Mouse (Mus musculus): ENCODE measurements around the gene Coq2. TPM values are rescaled to one million over a fixed set of nuclear protein-coding genes. Genes with fewer than 3 reads are reported as not detected.

Coq2 gene
- total RNA-seq, 2 experiments from 2014 or later = 59.7 to 59.9 TPM

- intact Hi-C loops (cut with DNase I) = no loop called here
Measured at GRCm38 (mm10) chr5:100632540-100633129, 42.3 kb downstream of the Coq2 start.

GRCm38 (mm10) chr5:100628807-100629206 lies 46.1 kb downstream of the Coq2 start:
- DNase-seq (ENCODE audit: extremely low spot score in 1 of 2, low spot score in 2 of 2) = no peak
- intact Hi-C loops (cut with DNase I) = no loop called here

More at GRCm38 (mm10) chr5:100632540-100633129, 42.3 kb downstream of the Coq2 start:
- no peak for DNase-seq (ENCODE audit: extremely low spot score in 1 of 2, low spot score in 2 of 2)

- DNase-seq (ENCODE audit: extremely low spot score in 1 of 2, low spot score in 2 of 2) = no peak
- intact Hi-C loops (cut with DNase I) = no loop called here
Measured at GRCm38 (mm10) chr5:100626526-100626925, 48.4 kb downstream of the Coq2 start.

- no peak for DNase-seq (ENCODE audit: extremely low spot score in 1 of 2, low spot score in 2 of 2)
- intact Hi-C loops (cut with DNase I) = no loop called here
Measured at GRCm38 (mm10) chr5:100624743-100625360, 50.1 kb downstream of the Coq2 start.

- intact Hi-C loops (cut with DNase I) = no loop called here
- no peak for DNase-seq (ENCODE audit: extremely low spot score in 1 of 2, low spot score in 2 of 2)
Measured at GRCm38 (mm10) chr5:100622509-100623163, 52.3 kb downstream of the Coq2 start.

- intact Hi-C loops (cut with DNase I) = no loop called here
- DNase-seq (ENCODE audit: extremely low spot score in 1 of 2, low spot score in 2 of 2) = no peak
Measured at GRCm38 (mm10) chr5:100621876-100622508, 52.9 kb downstream of the Coq2 start.

- no peak for DNase-seq (ENCODE audit: extremely low spot score in 1 of 2, low spot score in 2 of 2)
- intact Hi-C loops (cut with DNase I) = no loop called here
Measured at GRCm38 (mm10) chr5:100620952-100621351, 54.0 kb downstream of the Coq2 start.

- intact Hi-C loops (cut with DNase I) = no loop called here
- no peak for DNase-seq (ENCODE audit: extremely low spot score in 1 of 2, low spot score in 2 of 2)
Measured at GRCm38 (mm10) chr5:100619586-100620275, 55.2 kb downstream of the Coq2 start.

- no peak for DNase-seq (ENCODE audit: extremely low spot score in 1 of 2, low spot score in 2 of 2)
- intact Hi-C loops (cut with DNase I) = no loop called here
Measured at GRCm38 (mm10) chr5:100613896-100614768, 60.8 kb downstream of the Coq2 start.

- DNase-seq (ENCODE audit: extremely low spot score in 1 of 2, low spot score in 2 of 2) = no peak
- intact Hi-C loops (cut with DNase I) = no loop called here
Measured at GRCm38 (mm10) chr5:100607868-100608267, 67.1 kb downstream of the Coq2 start.

GRCm38 (mm10) chr5:100607090-100607762 lies 67.7 kb downstream of the Coq2 start:
- DNase-seq (ENCODE audit: extremely low spot score in 1 of 2, low spot score in 2 of 2) = no peak
- intact Hi-C loops (cut with DNase I) = no loop called here

- DNase-seq (ENCODE audit: extremely low spot score in 1 of 2, low spot score in 2 of 2) = peak in 1 of 2 experiments; percentile 43
- intact Hi-C loops (cut with DNase I) = no loop called here
Measured at GRCm38 (mm10) chr5:100605828-100606229, 69.1 kb downstream of the Coq2 start.

Other genes starting within 250 kb of the Coq2 start
- 10 to 100 TPM; 15.5 to 17.7 TPM for gene Lin54, start 174.5 kb downstream of the Coq2 start, total RNA-seq (2021)
- 10 to 100 TPM; 77.1 to 77.9 TPM for gene Cops4, start 156.8 kb downstream of the Coq2 start, total RNA-seq (2021)
- gene Plac8, start 102.9 kb downstream of the Coq2 start, total RNA-seq (2021) = not detected
- gene Hpse, start 44.6 kb upstream of the Coq2 start, total RNA-seq (2021) = 1 to 10 TPM; 2.5 to 2.7 TPM
- gene Helq, start 123.5 kb upstream of the Coq2 start, total RNA-seq (2021) = 10 to 100 TPM; 17.8 to 19.9 TPM
- 10 to 100 TPM; 56.0 to 57.8 TPM for gene Mrps18c, start 123.5 kb upstream of the Coq2 start, total RNA-seq (2021)
- 1 to 10 TPM; 4.8 to 5.7 TPM for gene Abraxas1, start 145.8 kb upstream of the Coq2 start, total RNA-seq (2021)
- gene Gpat3, start 170.6 kb upstream of the Coq2 start, total RNA-seq (2021) = 1 to 10 TPM; 1.7 to 1.8 TPM

Measured in left cerebral cortex, postnatal 10 days (tissue).